Mouse (Mus musculus): ENCODE data around the gene Krtap22-2. TPM values are rescaled to one million over a fixed set of nuclear protein-coding genes. Genes with fewer than 3 reads are reported as not detected.
"Not testable (repeated sequence)": the region's sequence is repeated elsewhere in the genome, so short reads cannot be mapped to it uniquely, and the experiment has no call there.

The Krtap22-2 gene
- not detected for total RNA-seq (2018; cell fraction: chromatin; rRNA removed)
- total RNA-seq (2018; cell fraction: cytosol; rRNA removed): not detected
- not detected for total RNA-seq (2018; cell fraction: nucleus; rRNA removed)
- polyA plus RNA-seq (2018): not detected in 3 replicates

GRCm38 (mm10) chr16:89010659-89011058 is at the start of gene Krtap22-2:
Gene Krtap22-2, minus strand, starts transcription at chr16:89010759.
- Histone ChIP-seq H3K36me3 (ENCODE audit: inconsistent target) (no peaks in the 10 kb centered on the region), H3K27ac (no peak within 1 kb of the TSS), H3K4me3 (ENCODE audit: inconsistent target) (no peak within 1 kb of the TSS), H3K79me2 (ENCODE audit: inconsistent target) (no peaks in the 10 kb centered on the region)
- 85% methylated on average over 4 of the region's 5 CpGs for WGBS (ENCODE audit: missing documents)

- no peak within 1 kb of the TSS for H3K27ac ChIP-seq
- H3K4me3 ChIP-seq (ENCODE audit: inconsistent target): no peak within 1 kb of the TSS
- H3K79me2 ChIP-seq (ENCODE audit: inconsistent target): no peaks in the 10 kb centered on the region
- no peaks in the 10 kb centered on the region for H3K36me3 ChIP-seq (ENCODE audit: inconsistent target)
- WGBS (ENCODE audit: missing documents): 67% methylated on average over 1 of the region's 3 CpGs
Measured at GRCm38 (mm10) chr16:89047783-89048182, 37.2 kb upstream of the Krtap22-2 start, which contains the start of gene Krtap6-5. Gene Krtap6-5, minus strand, starts transcription at chr16:89047883.

GRCm38 (mm10) chr16:89041372-89041771 is 30.8 kb upstream of the Krtap22-2 start, which contains the start of gene Gm10228:
Gene Gm10228, minus strand, starts transcription at chr16:89041472.
- not testable (repeated sequence) for H3K27ac ChIP-seq; H3K36me3 ChIP-seq (ENCODE audit: inconsistent target); H3K79me2 ChIP-seq (ENCODE audit: inconsistent target); H3K4me3 ChIP-seq (ENCODE audit: inconsistent target)
- WGBS (ENCODE audit: missing documents): 76% methylated on average over 2 of the region's 4 CpGs

GRCm38 (mm10) chr16:89031399-89031798 is 20.8 kb upstream of the Krtap22-2 start, which contains the start of gene Krtap6-1:
Gene Krtap6-1, plus strand, starts transcription at chr16:89031699.
- H3K4me3 ChIP-seq (ENCODE audit: inconsistent target); H3K79me2 ChIP-seq (ENCODE audit: inconsistent target); H3K27ac ChIP-seq; H3K36me3 ChIP-seq (ENCODE audit: inconsistent target): not testable (repeated sequence)
- 100% methylated on average over 3 of the region's 3 CpGs for WGBS (ENCODE audit: missing documents)

- 91% methylated on average over 1 of the region's 3 CpGs for WGBS (ENCODE audit: missing documents)
- H3K27ac ChIP-seq; H3K36me3 ChIP-seq (ENCODE audit: inconsistent target); H3K4me3 ChIP-seq (ENCODE audit: inconsistent target); H3K79me2 ChIP-seq (ENCODE audit: inconsistent target): not testable (repeated sequence)
Measured at GRCm38 (mm10) chr16:89014984-89015383, 4.4 kb upstream of the Krtap22-2 start, which contains the start of gene Gm10229. Gene Gm10229, plus strand, starts transcription at chr16:89015284.

GRCm38 (mm10) chr16:89013973-89014372 is 3.4 kb upstream of the Krtap22-2 start:
- Histone ChIP-seq H3K79me2 (ENCODE audit: inconsistent target) (no peaks in the 10 kb centered on the region), H3K36me3 (ENCODE audit: inconsistent target) (no peaks in the 10 kb centered on the region), H3K4me3 (ENCODE audit: inconsistent target) (no peak overlapping the region), H3K27ac (no peak overlapping the region)
- WGBS (ENCODE audit: missing documents): 100% methylated on average over 3 of the region's 3 CpGs

GRCm38 (mm10) chr16:88962773-88963172 is 47.8 kb downstream of the Krtap22-2 start, which contains the start of gene Krtap16-3:
Gene Krtap16-3, minus strand, starts transcription at chr16:88962873.
- 84% methylated on average over 7 of the region's 7 CpGs for WGBS (ENCODE audit: missing documents)
- no peak within 1 kb of the TSS for H3K4me3 ChIP-seq (ENCODE audit: inconsistent target)
- no peak within 1 kb of the TSS for H3K27ac ChIP-seq

More at GRCm38 (mm10) chr16:88962773-88963172, 47.8 kb downstream of the Krtap22-2 start, which contains the start of gene Krtap16-3:
- Histone ChIP-seq H3K36me3 (ENCODE audit: inconsistent target) (no peaks in the 10 kb centered on the region), H3K79me2 (ENCODE audit: inconsistent target) (no peaks in the 10 kb centered on the region)

Other genes with a start within 250 kb of the Krtap22-2 start
- gene 2310057N15Rik, start 236.6 kb downstream of the Krtap22-2 start, polyA plus RNA-seq (2018): not detected in 3 replicates
- not detected in 3 replicates for gene Gm5965, start 232.9 kb downstream of the Krtap22-2 start, polyA plus RNA-seq (2018)
- gene Gm20741, start 198.5 kb downstream of the Krtap22-2 start, polyA plus RNA-seq (2018): not detected in 3 replicates
- gene Krtap15, start 190.5 kb downstream of the Krtap22-2 start, polyA plus RNA-seq (2018): not detected in 3 replicates
- not detected in 3 replicates for gene Krtap14, start 184.6 kb downstream of the Krtap22-2 start, polyA plus RNA-seq (2018)
- gene Krtap19-1, start 141.3 kb downstream of the Krtap22-2 start, polyA plus RNA-seq (2018): not detected in 3 replicates
- not detected in 3 replicates for gene Krtap19-2, start 136.5 kb downstream of the Krtap22-2 start, polyA plus RNA-seq (2018)
- not detected in 3 replicates for gene Krtap19-3, start 132.7 kb downstream of the Krtap22-2 start, polyA plus RNA-seq (2018)
- not detected in 3 replicates for gene Krtap19-4, start 125.7 kb downstream of the Krtap22-2 start, polyA plus RNA-seq (2018)
- gene Krtap19-5, start 114.3 kb downstream of the Krtap22-2 start, polyA plus RNA-seq (2018): not detected in 3 replicates
- gene Krtap19-9b, start 78.5 kb downstream of the Krtap22-2 start, polyA plus RNA-seq (2018): not detected in 3 replicates
- gene Krtap16-3, start 47.9 kb downstream of the Krtap22-2 start, polyA plus RNA-seq (2018): not detected in 3 replicates
- gene Gm10229, start 4.5 kb upstream of the Krtap22-2 start, polyA plus RNA-seq (2018): not detected in 3 replicates
- gene Krtap6-1, start 20.9 kb upstream of the Krtap22-2 start, polyA plus RNA-seq (2018): not detected in 3 replicates
- not detected in 3 replicates for gene Gm10228, start 30.7 kb upstream of the Krtap22-2 start, polyA plus RNA-seq (2018)
- not detected in 3 replicates for gene Krtap6-5, start 37.1 kb upstream of the Krtap22-2 start, polyA plus RNA-seq (2018)
- not detected in 3 replicates for gene 1110025L11Rik, start 53.2 kb upstream of the Krtap22-2 start, polyA plus RNA-seq (2018)
- gene Krtap6-3, start 73.3 kb upstream of the Krtap22-2 start, polyA plus RNA-seq (2018): not detected in 3 replicates
- gene Gm6358, start 130.1 kb upstream of the Krtap22-2 start, polyA plus RNA-seq (2018): not detected in 3 replicates
- not detected in 3 replicates for gene Gm10061, start 140.3 kb upstream of the Krtap22-2 start, polyA plus RNA-seq (2018)
- gene Gm9789, start 147.2 kb upstream of the Krtap22-2 start, polyA plus RNA-seq (2018): not detected in 3 replicates
- gene Gm7735, start 158.7 kb upstream of the Krtap22-2 start, polyA plus RNA-seq (2018): not detected in 3 replicates
- not detected in 3 replicates for gene 1110057P08Rik, start 164.0 kb upstream of the Krtap22-2 start, polyA plus RNA-seq (2018)
- not detected in 3 replicates for gene Krtap20-2, start 195.1 kb upstream of the Krtap22-2 start, polyA plus RNA-seq (2018)

Measured in macrophage (primary cell).